Mouse (Mus musculus): ENCODE measurements around the gene Vim.
"Not testable (repeated sequence)": the region's sequence is repeated elsewhere in the genome, so short reads cannot be mapped to it uniquely, and the experiment has no call there.

Vim gene

GRCm38 (mm10) chr2:13570122-13570521 is 3.6 kb upstream of the Vim start:
- no peak for DNase-seq (ENCODE audit: low spot score)

- peak; percentile 54 for DNase-seq (ENCODE audit: low spot score)
Measured at GRCm38 (mm10) chr2:13572101-13572553, 1.6 kb upstream of the Vim start.

GRCm38 (mm10) chr2:13572647-13573407 is 900 bp upstream of the Vim start:
- peak; percentile 81 for DNase-seq (ENCODE audit: low spot score)

- peak; percentile 94 for DNase-seq (ENCODE audit: low spot score)
Measured at GRCm38 (mm10) chr2:13574066-13574800, 506 bp downstream of the Vim start.

GRCm38 (mm10) chr2:13574801-13575150 is 1.0 kb downstream of the Vim start:
- peak; percentile 56 for DNase-seq (ENCODE audit: low spot score)

GRCm38 (mm10) chr2:13575287-13575801 is 1.6 kb downstream of the Vim start:
- peak; percentile 83 for DNase-seq (ENCODE audit: low spot score)

GRCm38 (mm10) chr2:13575926-13576325 is 2.2 kb downstream of the Vim start:
- peak; percentile 57 for DNase-seq (ENCODE audit: low spot score)

GRCm38 (mm10) chr2:13577399-13577798 is 3.7 kb downstream of the Vim start:
- DNase-seq (ENCODE audit: low spot score) = no peak

GRCm38 (mm10) chr2:13578473-13579152 is 4.9 kb downstream of the Vim start:
- peak; percentile 19 for DNase-seq (ENCODE audit: low spot score)

GRCm38 (mm10) chr2:13579315-13579714 is 5.6 kb downstream of the Vim start:
- DNase-seq (ENCODE audit: low spot score) = no peak

GRCm38 (mm10) chr2:13579991-13580390 is 6.3 kb downstream of the Vim start:
- peak; percentile 26 for DNase-seq (ENCODE audit: low spot score)

- no peak for DNase-seq (ENCODE audit: low spot score)
Measured at GRCm38 (mm10) chr2:13582184-13582583, 8.5 kb downstream of the Vim start.

GRCm38 (mm10) chr2:13583746-13584145 is 10.0 kb downstream of the Vim start:
- DNase-seq (ENCODE audit: low spot score) = not testable (repeated sequence)

GRCm38 (mm10) chr2:13593328-13593727 is 19.6 kb downstream of the Vim start:
- DNase-seq (ENCODE audit: low spot score) = no peak

GRCm38 (mm10) chr2:13596965-13597656 is 23.4 kb downstream of the Vim start:
- peak; percentile 59 for DNase-seq (ENCODE audit: low spot score)

GRCm38 (mm10) chr2:13598166-13598565 is 24.4 kb downstream of the Vim start:
- DNase-seq (ENCODE audit: low spot score) = no peak

GRCm38 (mm10) chr2:13603093-13603492 is 29.4 kb downstream of the Vim start:
- DNase-seq (ENCODE audit: low spot score) = no peak

- DNase-seq (ENCODE audit: low spot score) = not testable (repeated sequence)
Measured at GRCm38 (mm10) chr2:13603636-13604035, 29.9 kb downstream of the Vim start.

GRCm38 (mm10) chr2:13630136-13630832 is 56.6 kb downstream of the Vim start:
- no peak for DNase-seq (ENCODE audit: low spot score)
